ENCODE assay signal across 23 mouse cellular contexts in the genomic region with DNA sequence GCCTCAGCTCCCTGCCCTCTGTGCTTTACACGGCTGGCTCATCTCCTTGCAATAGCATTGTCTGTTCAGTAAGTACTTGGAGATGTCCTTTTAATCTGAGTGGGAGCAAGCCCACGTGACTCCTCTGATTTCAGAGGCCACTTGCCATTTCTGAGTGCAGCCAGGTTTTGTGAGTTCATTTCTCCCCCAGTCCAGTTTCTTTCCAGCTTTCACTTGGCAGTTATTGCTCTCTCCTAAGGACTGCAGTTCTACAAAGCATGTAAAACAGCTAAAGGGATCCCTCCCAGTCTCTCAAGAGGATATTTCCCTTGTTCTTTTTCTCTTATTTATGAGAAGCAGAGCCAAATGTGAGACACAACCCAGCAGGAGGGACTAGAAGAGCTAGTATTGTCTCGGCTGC. TPM values are rescaled to one million over a fixed set of nuclear protein-coding genes. Genes with fewer than 3 reads are reported as not detected.
DNase-seq lines count a peak whose midpoint lies in the region; ATAC-seq and TF ChIP-seq lines count a peak whose summit lies in the region.
"Had no signal": no experiment of that assay in that cellular context is flagged by ENCODE, and none has a peak within 500 bp of the region (broad histone marks: within the 10 kb centered on the region; RNA-seq: fewer than 3 reads in every experiment).

No protein-coding gene starts in this region.

- intact Hi-C loops in gastrocnemius, adult 2 months (cut with DNase I): no loop called here
- intact Hi-C loops in gastrocnemius, postnatal 14 days (cut with DNase I; ENCODE audit: low total_unique reads): no loop called here

- no peak overlapping the region for H3K4me3 ChIP-seq in gastrocnemius, adult 2 months
- no peak overlapping the region for H3K4me3 ChIP-seq in limb, embryonic 13.5 days
- H3K4me3 ChIP-seq: embryonic facial prominence, embryonic 12.5 days; erythroblast, embryonic 14.5 days; hindbrain, embryonic 12.5 days; liver, embryonic 12.5 days; stomach, embryonic 15.5 days had no signal

- H3K27me3 ChIP-seq in limb, embryonic 13.5 days: no peaks in the 10 kb centered on the region
- H3K27me3 ChIP-seq: embryonic facial prominence, embryonic 12.5 days; hindbrain, embryonic 12.5 days; liver, embryonic 12.5 days; stomach, embryonic 15.5 days had no signal

- WGBS in limb, embryonic 13.5 days: 46% methylated on average over 3 of the region's 3 CpGs

- DNase-seq in gastrocnemius, adult 2 months: peak; percentile 44
- no peak for DNase-seq in gastrocnemius, postnatal 14 days
- peak; percentile 10 for DNase-seq in urinary bladder, postnatal 14 days (ENCODE audit: low spot score)
- DNase-seq in urinary bladder, adult 2 months (ENCODE audit: low spot score): no peak
- DNase-seq in cerebellum, adult 11 months: no peak
- DNase-seq in c-Kit-positive CD71-positive TER-119-positive erythroid progenitor cells, embryonic 14.5 days (ENCODE audit: low spot score): no peak
- DNase-seq: adrenal gland, postnatal 36 days; cerebellum, adult 11-12 months; cerebellum, postnatal 14 days; kidney, adult 11 months; kidney, postnatal 4 days; lung, adult 18-20 months; lung, postnatal 10 days; right cerebral cortex, postnatal 4 days; thymus, postnatal 4 days had no signal

- no peak overlapping the region for H3K9ac ChIP-seq in limb, embryonic 13.5 days
- H3K9ac ChIP-seq: embryonic facial prominence, embryonic 12.5 days; hindbrain, embryonic 12.5 days; liver, embryonic 12.5 days; stomach, embryonic 15.5 days had no signal

- H3K4me2 ChIP-seq in limb, embryonic 13.5 days (replicated peaks): no peak overlapping the region; the same call in 1 of the 2 replicates
- H3K4me2 ChIP-seq: embryonic facial prominence, embryonic 12.5 days; hindbrain, embryonic 12.5 days; liver, embryonic 12.5 days; midbrain, embryonic 11.5 days; stomach, embryonic 15.5 days had no signal

- H3K4me1 ChIP-seq in limb, embryonic 13.5 days: peaks cover 50% of the 10 kb centered on the region
- H3K4me1 ChIP-seq: embryonic facial prominence, embryonic 12.5 days; liver, embryonic 12.5 days; stomach, embryonic 15.5 days had no signal

- TF ChIP-seq CTCF in gastrocnemius, adult 2 months (IDR thresholded peaks at IDR 0.05): no peak

- H3K27ac ChIP-seq in gastrocnemius, adult 2 months: no peak overlapping the region
- peak overlapping the region; percentile 39; the same call in 1 of the 2 replicates for H3K27ac ChIP-seq in limb, embryonic 13.5 days
- H3K27ac ChIP-seq: embryonic facial prominence, embryonic 12.5 days; hindbrain, embryonic 12.5 days; liver, embryonic 12.5 days; stomach, embryonic 15.5 days had no signal

- ATAC-seq in limb, embryonic 13.5 days (ENCODE audit: low FRiP score, low read depth): peak; percentile 16; the same call in 1 of the 2 replicates
- ATAC-seq: forebrain, embryonic 14.5 days; liver, embryonic 12.5 days had no signal

- no peaks in the 10 kb centered on the region for H3K9me3 ChIP-seq in limb, embryonic 13.5 days
- H3K9me3 ChIP-seq: embryonic facial prominence, embryonic 12.5 days; hindbrain, embryonic 12.5 days; liver, embryonic 12.5 days; stomach, embryonic 15.5 days had no signal

- no peaks in the 10 kb centered on the region for H3K36me3 ChIP-seq in limb, embryonic 13.5 days
- H3K36me3 ChIP-seq: embryonic facial prominence, embryonic 12.5 days; hindbrain, embryonic 12.5 days; liver, embryonic 12.5 days; stomach, embryonic 15.5 days had no signal

RNA-seq across cellular contexts. Expression of gene Plce1, which starts 58.4 kb away (rescaled TPM):
- 1 to 10 TPM; 5.1 to 8.5 TPM for total RNA-seq in gastrocnemius, adult 2 months (2021)
- total RNA-seq in gastrocnemius, postnatal 14 days (2021): 10 to 100 TPM in 1 of 2 experiments, 1 to 10 TPM in 1; 9.6 to 11.0 TPM
- polyA plus RNA-seq in urinary bladder, adult 2 months (2012; rRNA removed): 15.5 and 16.2 TPM in 2 replicates
- polyA plus RNA-seq in limb, embryonic 13.5 days (2015; fragmentation: Nextera tagmentation; extraction: Ambion mirVana): 9.4 and 10.1 TPM in 2 replicates
- polyA plus RNA-seq: erythroblast, embryonic 14.5 days had no signal

Comparison
In these comparisons a context has a peak if more than half of its experiments do, and no peak if none do; other contexts are left out.
1. DNase-seq: peak in gastrocnemius, adult 2 months (single experiment) and urinary bladder, postnatal 14 days (single experiment); none in gastrocnemius, postnatal 14 days (single experiment), urinary bladder, adult 2 months (single experiment), cerebellum, adult 11 months (single experiment) and c-Kit-positive CD71-positive TER-119-positive erythroid progenitor cells, embryonic 14.5 days (single experiment).